Mouse (Mus musculus) spleen, adult 18-20 months (tissue): Measurements from ENCODE around the gene Mdm2.

ENCODE experiments used
- DNase-seq, 2 experiments: peaks; one replicate each; pipeline ENCODE4 v3.0.0; 2022; ENCODE audit warnings: mixed read lengths in 2 of 2

The Mdm2 gene

DNA sequence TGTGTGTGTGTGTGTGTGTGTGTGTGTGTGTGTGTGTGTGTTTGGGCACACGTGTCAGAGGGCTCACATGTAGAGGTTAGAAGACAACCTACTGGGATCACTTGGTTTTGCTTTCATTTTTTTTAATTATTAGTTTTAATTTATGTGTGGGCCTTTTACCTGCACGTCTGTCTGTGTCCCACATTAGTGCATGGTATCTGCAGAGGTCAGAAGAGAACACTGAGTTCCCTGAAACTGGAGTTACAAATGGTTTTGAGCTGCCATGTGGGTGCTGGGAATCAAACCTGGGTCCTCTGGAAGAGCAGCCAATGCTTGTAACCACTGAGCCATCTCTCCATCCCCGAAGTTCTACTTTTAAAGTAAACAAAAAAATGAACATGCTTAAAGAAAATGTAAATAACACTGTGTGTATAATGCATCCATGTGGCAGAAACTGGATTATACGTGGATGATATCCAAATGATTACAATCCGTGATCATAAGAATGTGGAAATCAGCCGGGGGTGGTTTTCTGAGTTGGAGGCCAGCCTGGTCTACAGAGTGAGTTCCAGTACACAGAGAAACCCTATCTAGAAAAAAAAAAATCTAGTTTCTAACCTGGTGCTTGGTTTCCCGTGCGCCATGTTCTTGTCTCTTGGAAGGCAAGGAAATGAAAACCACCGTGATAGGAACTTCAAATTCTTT, 43.5 kb downstream of the Mdm2 start:
- no peak for DNase-seq

DNA sequence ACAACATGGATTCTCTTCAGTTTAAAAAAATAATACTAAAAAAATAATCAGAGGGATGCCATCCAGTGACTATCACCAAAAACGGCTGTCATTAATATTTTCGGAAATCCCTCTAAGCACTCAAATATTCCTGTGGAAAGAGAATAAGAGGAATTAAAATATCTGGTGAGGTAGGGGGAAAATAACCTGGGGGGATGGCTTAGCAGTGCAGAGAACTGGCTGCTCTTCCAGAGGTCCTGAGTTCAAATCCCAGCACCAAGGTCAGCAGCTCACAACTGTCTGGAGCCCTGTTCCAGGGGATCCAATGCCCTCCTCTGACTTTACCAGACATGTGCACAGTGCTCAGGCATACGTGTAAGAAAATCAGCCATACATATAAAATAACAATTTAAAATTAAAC, 44.2 kb downstream of the Mdm2 start:
- no peak for DNase-seq

DNA sequence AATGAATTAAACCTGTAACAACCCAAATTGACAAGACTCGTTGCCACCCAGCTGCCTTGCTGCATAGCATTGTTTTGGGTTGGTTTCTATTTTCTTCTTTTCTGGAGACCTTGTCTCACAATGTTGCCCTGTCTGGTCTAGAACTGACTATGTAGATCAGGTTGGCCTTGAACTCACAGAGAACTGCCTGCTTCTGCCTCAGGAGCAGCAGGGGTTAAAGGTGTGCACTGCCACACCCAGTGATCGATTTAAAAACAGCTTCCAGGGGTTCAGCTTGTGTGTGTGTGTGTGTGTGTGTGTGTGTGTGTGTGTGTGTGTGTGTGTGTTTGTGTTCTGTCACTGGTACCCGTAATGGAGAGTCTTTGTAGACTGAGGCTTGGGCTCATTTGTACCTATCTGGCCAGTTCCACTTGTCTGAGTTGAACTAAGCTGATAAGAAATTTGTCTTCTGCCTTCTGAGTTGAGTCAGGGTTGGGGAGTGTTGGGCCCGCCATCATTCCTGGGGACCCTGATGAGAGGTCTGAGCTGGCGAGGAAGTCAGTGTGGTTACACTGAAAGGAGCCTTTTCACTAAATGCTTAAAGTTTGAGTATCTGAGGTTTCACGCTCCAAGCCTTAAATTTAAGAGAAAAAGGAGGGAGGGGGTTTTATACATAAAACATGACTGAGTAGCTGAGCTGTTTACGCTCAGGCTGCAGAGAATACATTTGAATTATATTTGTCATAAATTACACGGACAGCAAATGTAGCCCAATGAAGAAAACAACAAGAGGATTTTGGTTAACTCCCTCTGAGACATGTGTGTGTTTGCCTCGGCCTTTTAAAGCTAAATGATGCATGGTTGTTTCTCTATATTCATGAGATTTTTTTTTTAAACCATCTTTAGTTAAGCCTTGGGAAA, 44.9 kb downstream of the Mdm2 start:
- no peak for DNase-seq

DNA sequence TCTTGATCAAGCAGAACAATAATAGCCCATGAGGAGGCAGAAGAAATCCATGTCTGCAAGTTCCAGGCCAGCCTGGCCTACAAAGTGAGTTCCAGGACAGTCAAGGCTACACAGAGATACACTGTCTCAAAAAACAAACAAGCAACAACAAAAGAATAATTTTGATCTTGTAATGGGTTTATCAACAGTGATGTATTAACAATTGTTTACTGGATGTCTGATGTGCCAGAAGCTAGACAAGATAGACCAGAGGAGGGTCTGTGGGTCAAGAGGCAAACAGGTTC, 45.7 kb downstream of the Mdm2 start:
- no peak for DNase-seq

DNA sequence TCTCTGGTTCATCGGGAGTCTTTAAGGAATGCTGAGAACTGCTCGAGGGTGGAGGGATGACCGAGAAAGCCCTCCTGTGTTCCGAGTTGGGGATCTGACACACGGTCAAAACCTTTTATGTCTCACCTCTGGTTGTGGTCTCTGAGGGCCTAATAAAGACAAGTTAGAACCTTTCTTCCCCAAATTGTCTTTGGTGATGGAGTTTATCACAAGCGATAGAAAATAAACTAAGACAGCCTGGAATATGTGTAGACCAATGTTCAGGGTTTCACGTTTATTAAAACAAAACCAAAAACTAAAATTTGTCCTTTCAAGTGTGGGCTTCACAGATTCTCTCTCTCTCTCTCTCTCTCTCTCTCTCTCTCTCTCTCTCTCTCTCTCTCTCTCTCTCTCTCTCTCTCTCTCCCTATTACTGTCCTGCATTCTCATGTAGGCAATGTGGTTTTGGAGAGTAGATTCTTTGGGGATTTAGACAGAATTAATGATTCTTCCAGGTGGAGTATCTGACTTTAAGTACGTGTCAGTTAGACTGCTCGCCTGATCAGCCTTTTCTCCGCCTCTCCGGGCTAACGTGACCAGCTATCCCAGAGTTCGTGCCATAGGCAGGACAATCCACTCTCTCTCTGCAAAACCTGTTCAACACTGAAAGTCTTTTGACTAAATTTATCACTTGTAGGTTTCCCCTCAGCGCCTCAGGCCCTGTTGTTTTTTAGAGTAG, 46.2 kb downstream of the Mdm2 start:
- no peak for DNase-seq

DNA sequence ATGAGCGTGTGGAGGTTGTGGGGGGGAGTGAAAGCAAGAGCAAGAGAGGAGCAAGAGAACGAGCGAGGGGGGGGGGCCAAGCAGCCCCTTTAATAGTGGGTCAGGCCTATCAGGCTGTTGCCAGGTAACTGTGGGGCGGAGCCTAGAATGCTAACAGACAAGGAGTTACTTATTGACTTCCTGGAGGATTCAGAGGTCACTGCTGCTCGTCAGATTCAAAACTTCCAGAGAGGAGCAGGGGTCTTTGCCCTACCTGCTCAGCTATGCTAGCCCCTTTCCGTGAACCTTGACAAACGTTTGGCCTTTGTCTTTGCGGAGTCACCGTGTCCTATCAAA, 46.7 kb downstream of the Mdm2 start:
- DNase-seq: no peak

DNA sequence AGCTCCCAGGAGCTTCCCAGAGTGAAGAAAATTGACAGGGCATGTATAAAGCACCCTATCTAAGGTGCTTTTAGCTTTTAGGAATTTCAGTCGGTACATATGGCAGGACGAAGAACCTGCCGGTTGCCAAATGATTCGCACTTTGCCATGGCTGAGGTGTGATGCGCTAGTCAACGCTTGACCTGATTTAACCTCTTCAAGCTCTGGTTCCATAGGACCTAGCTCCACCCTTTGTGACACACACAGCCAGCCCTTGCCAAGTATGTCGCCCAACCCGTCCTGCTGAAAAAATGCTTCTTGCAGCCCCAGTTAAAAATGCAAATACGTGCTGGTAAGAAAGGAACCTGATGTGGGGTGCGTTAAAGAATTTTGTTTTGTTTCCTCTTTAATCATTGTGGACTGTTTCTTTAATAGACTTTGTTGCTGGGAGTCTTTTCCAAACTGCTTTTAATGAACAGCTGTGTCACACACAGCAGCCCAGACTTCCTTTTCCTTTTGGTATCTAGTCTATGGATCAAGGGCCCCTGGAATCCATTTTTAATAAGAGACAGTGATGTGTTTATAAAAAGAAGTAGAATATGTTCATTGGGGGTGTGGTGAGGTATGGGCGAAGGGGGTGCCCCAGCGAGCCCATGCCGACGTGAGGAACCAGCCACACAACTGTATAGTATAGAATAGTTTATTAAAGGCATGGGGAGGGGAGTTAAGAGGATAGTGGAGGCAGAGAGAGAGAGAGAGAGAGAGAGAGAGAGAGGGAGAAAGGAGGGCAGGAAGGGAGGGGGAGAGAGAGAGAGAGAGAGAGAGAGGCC, 47.3 kb downstream of the Mdm2 start:
- DNase-seq: no peak

DNA sequence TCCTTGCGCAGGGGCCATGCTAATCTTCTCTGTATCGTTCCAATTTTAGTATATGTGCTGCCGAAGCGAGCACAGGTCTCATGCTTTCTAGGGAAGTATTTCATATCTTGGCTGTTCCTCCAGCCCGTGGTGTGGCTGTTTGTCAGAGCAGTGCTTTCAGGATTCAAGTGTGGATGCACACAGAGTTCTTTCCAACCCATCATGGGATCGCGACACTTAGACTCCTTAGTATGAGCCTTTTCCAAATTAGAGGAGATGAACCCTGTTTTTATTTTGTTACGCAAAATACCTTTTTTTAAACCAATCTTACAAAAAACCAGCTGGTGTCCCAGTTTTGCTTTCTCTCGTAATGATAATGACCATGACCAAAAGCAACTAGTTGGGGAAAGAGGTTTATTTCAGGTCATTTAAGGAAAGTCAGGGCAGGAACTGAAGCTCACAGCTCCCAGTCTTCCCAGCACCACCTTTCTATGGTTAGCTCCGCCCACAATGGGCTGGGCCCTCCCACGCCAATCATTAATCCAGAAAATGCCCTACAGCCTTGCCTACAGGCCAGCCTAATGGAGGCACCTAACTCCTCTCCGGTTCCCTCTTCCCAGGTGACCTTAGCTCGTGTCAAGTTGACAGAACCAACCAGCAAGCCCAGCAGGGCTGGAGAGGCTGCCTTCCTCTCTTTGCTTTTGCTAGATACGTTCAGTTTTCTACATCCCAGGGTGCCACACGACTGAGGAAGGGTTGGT, 48.1 kb downstream of the Mdm2 start:
- no peak for DNase-seq

DNA sequence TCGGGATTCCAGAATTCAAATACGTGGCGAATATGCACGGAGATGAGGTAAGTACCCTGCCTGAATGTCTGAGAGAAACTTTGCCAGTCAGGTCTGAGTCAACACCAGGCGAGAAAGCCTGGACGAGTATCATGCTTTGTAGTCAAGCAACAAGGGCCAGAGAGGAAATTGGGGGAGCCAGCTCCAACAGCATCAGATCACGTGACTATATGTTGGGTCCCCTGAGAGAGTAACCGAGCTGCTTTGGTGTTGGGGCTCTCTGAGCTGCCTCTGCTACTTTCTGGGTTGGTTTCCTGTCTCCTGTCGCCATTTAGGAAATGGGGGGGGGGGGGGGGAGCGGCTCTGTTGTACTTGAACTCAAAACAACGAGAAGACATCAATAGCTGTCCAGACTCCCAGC, 50.7 kb downstream of the Mdm2 start:
- peak; percentile 31 to 41 for DNase-seq

DNA sequence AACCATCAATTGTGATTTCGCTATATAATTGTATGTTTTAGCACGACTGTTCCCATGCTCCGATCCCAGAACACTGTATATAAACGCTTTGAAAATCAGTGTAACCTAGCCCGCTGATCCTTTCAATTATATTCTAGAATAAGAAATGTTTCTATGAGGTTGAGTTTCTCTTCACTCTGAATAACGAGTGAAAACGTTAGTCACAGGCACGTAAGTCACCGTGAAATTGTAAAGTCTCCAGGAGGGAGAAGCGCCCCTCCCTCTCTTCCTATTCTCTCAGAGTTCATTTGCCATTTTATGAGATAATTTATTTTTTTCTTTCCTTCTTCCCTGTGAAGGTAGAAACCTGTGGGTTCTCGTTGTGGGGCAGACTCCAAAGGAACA, 51.1 kb downstream of the Mdm2 start:
- no peak for DNase-seq

DNA sequence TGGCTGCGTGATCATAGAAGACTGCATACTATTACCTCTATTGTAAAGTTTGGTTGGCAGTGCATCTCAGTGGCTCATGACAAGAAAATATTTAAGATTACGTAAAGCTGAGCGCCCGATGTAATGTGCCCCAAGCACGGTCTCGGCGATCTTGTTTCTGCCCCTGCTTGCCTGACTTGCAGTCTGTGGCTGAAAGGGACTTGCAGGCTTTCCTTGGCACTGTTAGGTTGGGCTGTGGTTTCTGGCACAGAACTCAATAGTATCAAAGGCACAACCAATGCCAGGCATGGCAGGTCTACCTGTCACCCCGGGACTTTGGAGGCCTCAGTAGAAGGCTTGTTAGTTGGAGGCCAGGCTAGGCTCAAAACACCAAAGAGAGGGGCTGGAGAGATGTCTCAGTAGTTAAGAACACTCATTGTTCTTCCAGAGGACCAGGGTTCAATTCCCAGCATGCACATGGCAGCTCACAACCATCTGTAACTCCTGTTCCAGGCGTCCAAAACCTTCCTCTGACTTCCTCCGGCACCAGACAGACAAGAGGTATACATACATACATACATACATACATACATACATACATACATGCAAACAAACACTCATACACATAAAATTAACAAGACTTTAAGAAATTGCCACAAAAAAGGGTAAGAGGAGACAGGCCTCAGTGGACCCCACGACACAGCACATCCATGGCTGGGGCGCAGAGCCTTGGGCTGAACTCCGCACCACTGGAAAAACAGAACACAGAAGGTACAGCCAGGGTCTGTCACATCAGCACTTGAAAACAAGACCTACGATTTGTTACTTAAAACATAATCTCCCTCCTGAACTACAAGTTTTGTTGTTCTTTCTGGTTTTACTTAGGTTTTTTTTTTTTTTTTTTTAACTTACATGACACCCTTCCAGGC, 51.8 kb downstream of the Mdm2 start:
- DNase-seq: no peak

DNA sequence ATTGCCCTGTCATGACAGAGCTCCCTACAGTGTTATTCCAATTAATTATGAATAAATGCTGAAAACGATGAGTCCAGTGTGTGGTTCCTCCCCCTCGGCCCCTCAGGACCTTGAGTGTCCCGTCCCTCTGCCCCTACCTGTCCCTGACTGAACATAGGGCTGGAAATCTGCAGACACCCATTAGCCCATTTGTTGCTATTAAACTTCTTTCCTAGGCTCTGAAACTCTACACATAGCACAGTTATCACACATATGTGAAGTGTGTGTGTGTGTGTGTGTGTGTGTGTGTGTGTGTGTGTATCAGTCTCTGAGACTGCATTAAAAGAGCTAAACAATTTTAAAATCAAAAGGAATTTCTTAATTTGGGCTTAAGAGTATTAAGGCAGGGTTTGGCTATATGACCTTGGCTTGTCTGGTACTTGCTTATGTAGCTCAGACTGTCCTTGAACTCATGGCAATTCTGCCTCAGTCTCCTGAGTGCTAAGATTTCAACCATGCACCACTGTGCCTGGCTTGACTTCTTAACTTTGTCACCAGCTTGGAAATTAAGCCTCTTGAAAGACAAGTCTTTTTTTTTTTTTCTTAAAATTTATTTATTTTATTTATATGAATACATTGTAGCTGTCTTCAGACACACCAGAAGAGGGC, 52.8 kb downstream of the Mdm2 start:
- DNase-seq: no peak

DNA sequence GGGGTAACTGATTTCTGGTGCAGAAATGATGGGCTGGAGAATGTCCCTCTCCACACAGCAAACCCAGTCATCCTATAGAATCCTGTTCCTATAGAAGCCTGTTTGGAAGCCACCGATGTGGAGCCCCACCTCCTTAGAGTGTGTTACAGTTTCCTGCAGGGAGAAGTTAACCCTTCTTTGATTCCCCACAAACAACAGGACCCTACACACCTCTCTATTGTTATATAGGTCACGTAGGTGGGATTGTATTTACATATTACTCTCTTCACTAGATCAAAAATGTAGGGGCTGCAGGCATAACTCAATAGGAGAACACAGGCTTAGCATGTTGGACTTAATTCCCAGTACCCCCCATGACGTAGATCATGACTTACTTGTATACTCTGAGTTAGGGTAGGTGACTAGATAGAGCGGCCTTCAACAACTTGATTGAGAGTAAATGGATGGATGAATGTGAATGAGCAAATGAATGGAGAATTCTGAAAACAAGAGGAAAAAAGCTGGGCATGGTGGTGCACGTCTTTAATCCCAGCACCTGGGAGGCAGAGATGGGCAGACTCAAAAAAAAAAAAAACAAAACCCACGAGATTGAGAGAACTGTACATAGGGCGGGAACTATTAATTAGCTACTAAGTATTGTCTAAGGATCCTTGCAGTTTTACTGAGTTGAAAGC, 53.4 kb downstream of the Mdm2 start:
- DNase-seq: no peak

DNA sequence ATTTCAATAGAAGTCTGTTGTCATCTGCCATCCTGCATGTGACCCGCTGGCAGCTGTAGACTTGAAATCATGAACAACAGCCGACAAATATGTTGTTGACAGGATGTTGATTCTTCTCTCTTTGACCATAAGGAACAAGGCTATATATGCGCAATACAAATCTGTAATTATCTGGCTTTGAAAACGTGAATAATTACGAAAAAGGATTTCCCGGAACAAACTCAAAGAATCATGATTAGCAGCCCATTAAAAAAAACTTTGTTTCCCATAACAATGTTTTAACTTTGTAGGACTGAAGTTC, 53.9 kb downstream of the Mdm2 start:
- DNase-seq: no peak

DNA sequence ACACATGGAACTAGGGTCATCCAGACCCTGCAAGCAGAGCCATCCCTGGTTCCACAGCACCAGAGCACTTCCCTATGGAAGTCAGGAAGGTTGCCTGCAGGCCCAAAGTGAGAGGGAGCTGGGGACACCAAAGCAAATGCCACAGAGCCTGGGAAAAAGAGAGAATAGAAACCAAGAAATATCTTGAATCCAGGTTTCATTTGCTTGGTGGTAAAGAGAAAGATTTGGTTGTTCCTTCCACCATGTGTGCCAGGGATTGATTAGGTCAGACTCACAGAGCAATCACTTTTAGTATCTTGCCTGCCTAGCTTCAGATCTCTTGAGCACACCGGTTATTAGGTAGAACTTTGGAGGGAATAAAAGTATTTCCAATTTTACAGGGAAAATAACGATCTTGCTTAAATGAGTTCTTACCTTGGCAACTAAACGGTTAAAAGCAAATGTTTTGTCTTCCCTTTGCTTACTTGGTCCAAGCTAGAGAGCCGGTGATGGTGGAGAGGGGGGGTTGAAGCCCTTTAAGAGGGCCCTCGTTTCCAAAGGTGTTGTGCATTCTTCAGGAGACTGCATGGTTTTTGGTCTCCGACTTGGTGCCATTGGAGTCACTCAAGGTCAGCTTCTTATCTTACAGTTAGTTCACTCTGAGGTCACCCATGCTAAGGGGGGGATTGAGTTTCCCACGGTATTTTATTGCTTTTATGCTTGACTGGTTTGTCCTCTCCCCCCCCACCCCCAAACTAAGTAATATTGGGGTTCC, 54.5 kb downstream of the Mdm2 start:
- DNase-seq: no peak

DNA sequence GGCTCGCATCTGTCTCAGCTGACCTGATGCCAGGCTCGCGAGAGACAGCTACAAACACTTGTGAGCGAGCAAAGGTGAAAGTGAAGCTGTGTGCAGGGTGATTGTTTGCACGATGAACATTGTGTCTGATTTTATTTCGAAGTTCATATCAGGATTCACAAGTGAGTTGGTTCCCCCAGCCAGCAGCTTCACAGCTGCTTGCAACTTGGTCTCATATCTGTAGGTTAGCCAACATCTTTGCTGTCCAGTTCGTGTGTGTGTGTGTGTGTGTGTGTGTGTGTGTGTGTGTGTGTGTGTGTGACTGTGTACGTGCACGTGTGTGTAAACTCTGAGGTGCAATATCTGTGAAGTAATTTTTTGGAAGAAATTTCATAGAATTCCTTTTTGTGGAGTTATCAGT, 55.1 kb downstream of the Mdm2 start:
- DNase-seq: no peak

DNA sequence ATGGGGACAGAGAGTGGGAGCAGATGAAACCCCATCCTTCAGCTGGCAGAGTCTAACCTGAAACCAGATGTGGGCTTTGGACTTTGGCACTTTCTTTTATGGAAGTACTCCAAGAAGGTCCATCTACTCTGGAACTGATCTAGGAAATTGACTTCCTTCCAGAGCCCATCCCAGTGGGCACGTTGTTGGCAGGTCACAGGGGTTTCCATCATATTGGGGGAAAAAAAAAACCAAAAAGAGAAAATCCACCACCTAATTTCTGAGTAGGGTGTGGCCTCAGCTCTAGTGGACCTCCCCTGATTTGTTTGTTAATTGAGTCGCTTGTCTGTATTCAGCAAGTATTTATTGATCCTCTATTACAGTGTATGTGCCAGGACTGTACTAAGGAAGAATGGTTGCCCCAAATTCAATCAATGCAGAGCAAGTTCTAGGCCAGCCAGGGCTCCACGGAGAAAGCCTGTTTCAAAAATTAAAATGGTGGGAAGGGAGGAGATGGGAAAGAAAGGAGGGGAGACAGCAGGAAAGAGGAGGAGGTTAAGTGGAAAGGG, 55.9 kb downstream of the Mdm2 start:
- no peak for DNase-seq

DNA sequence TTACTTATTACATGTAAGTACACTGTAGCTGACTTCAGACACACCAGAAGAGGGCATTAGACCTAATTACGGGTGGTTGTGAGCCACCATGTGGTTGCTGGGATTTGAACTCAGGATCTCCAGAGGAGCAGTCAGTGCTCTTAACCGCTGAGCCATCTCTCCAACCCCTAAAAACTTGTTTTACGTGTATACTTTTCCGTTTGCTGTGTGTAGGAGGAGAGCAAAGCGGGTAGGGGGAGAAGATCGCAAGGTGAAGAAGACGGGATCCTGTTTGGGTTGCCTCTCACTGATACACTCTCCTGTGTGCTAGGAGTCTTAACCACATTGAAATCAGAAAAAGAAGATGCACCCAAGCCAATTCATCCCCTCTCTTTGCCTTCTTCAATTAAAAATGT, 56.8 kb downstream of the Mdm2 start:
- DNase-seq: no peak
